Mouse (Mus musculus): Measurements from ENCODE around the gene Glis2.

- no peak for TF ChIP-seq CTCF (IDR thresholded peaks at IDR 0.05; ENCODE audit: control insufficient read depth, insufficient read depth, low read length)
- TF ChIP-seq POLR2A (IDR thresholded peaks at IDR 0.05; ENCODE audit: borderline replicate concordance, control insufficient read depth, low read depth, low read length): no peak
Observed at GRCm38 (mm10) chr16:4615297-4615696, 20.8 kb downstream of the Glis2 start.

Data from bone marrow, adult 2 months (tissue).